Mouse (Mus musculus) E14TG2a.4 (cell line): ENCODE measurements around the gene Amdhd2.

Experiments used
- H3K27me3 ChIP-seq: 2 replicates; pipeline ENCODE4 v1.6.1; 2014; ENCODE audit warnings: low read length, control low read depth; ENCODE audit not compliant: insufficient read depth
- H3K36me3 ChIP-seq: 2 replicates; pipeline ENCODE4 v1.6.1; 2014; ENCODE audit warnings: low read length, control low read depth; ENCODE audit not compliant: insufficient read depth
- H3K4me1 ChIP-seq: replicated peaks from 2 replicates; pipeline ENCODE4 v1.6.1; 2014; ENCODE audit warnings: low read depth, low read length, control low read depth
- H3K4me3 ChIP-seq: replicated peaks from 2 replicates; pipeline ENCODE4 v1.5.1; 2014; ENCODE audit warnings: mild to moderate bottlenecking, low read length
- H3K9me3 ChIP-seq: 2 replicates; pipeline ENCODE4 v1.6.1; 2014; ENCODE audit warnings: low read length, control low read depth
- CTCF ChIP-seq: conservative IDR thresholded peaks from 2 replicates; pipeline ENCODE4 v1.5.1; 2014; ENCODE audit warnings: low read length
- NANOG ChIP-seq: IDR thresholded peaks from 2 replicates; pipeline ENCODE4 v1.6.1; 2014; ENCODE audit warnings: borderline replicate concordance, low read length, mixed read lengths
- POU5F1 ChIP-seq: IDR thresholded peaks from 2 replicates; pipeline ENCODE4 v1.6.1; 2014; ENCODE audit warnings: low read length, borderline replicate concordance

The Amdhd2 gene

DNA sequence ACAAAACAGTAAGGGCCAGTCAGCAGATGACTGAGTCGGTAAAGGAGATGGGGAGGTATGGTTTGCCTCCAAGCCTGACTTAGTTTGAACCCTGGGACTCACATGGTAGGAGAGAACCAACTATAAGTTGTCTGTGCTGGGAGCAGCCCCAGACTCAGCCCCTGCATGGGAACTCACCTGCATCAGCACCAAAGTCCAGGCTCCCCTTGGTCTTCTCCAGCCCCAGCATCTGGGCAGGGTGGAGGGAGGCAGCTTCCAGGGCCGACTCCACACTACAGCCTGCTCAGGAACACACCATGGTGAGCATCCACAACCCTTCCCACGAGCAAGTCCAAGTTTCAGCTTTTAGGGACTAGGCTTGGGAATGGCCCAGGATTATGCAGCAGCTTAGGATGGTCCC is 7.2 kb downstream of the Amdhd2 start:
- peaks cover 68% of the 10 kb centered on the region for H3K36me3 ChIP-seq
- no peaks in the 10 kb centered on the region for H3K27me3 ChIP-seq
- no peak for TF ChIP-seq NANOG
- TF ChIP-seq CTCF: no peak
- TF ChIP-seq POU5F1: no peak
- H3K4me1 ChIP-seq: peaks cover 61% of the 10 kb centered on the region
- no peaks in the 10 kb centered on the region for H3K9me3 ChIP-seq
- no peak overlapping the region for H3K4me3 ChIP-seq

DNA sequence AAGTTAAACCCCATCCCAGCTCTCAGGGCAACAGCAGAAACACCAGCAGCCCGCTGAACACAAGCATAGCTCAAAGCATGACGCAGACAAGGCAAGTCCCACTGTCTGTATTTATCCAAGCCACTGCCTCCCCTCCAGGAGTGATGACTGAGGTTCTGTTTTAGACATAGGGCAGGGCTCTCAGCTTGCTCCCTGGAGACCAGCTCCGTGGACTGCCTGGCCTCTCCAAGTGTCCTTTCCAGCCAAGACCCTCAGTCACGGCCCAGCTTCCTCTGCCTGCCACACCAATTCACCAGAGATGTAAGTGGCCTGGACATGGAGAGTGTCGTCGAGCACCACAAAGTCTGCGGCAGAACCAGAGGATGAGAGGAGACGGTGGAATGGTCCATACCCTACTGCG is 7.8 kb downstream of the Amdhd2 start:
- H3K9me3 ChIP-seq: no peaks in the 10 kb centered on the region
- H3K36me3 ChIP-seq: peaks cover 62% of the 10 kb centered on the region
- no peak overlapping the region for H3K4me3 ChIP-seq
- peaks cover 61% of the 10 kb centered on the region for H3K4me1 ChIP-seq
- H3K27me3 ChIP-seq: no peaks in the 10 kb centered on the region
- TF ChIP-seq NANOG: no peak
- TF ChIP-seq POU5F1: no peak

DNA sequence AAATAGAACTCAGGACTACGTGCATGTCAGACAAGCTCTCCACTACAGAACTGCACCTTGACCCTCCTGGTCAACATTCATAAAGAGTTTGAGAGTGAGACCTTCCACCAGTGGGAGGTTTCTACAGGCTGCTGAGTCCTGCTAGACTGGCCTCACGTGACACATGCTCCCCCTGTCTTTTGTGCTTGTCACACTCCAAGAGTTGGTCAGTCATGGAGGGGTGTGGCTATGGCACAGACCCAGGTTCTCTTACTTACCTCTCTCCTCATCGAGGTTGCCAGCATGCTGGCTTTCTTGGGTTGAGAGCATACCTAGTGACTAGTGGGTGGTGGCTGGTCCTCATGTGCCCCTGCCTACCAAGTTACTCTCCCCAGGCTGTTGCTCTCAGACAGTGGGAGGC is 9.1 kb downstream of the Amdhd2 start:
- H3K9me3 ChIP-seq: no peaks in the 10 kb centered on the region
- no peak overlapping the region for H3K4me3 ChIP-seq
- peaks cover 53% of the 10 kb centered on the region for H3K36me3 ChIP-seq
- no peaks in the 10 kb centered on the region for H3K27me3 ChIP-seq
- TF ChIP-seq CTCF (no peak), POU5F1 (no peak), NANOG (no peak)
- peaks cover 56% of the 10 kb centered on the region for H3K4me1 ChIP-seq

DNA sequence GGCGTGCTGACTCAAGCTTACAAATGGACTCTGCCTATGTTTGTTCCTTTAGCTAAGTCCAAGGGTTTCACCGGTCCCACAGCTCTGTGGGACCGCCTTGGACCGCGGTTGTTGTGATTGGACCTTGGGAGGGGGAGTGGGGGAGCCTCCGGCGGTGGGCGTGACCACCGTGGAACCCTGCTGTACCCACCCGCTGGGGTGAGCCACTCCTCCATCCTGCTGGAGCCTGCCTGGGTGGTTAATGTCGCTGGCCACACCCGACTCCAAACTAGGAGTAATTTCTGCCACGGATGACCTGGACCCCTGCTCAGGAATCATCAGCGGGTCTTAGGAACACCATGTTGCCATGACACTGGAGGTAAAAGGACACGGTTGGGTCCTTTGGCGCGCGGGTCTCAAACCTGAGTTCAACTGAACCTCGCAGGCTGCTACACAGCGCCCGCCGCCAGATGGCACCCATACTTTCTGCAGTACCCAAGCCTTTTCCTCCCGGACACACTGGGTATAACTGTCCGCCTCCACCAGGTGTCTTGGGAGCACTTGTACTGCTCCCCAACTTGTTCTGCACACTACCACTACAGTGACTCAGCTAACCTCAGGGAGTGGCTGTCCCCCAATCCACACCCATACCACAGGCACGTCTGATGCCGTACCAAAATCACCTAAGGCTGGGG is 11.5 kb downstream of the Amdhd2 start:
- Histone ChIP-seq H3K9me3 (no peaks in the 10 kb centered on the region), H3K27me3 (no peaks in the 10 kb centered on the region), H3K4me1 (peaks cover 40% of the 10 kb centered on the region), H3K4me3 (peak overlapping the region; percentile 75), H3K36me3 (peaks cover 36% of the 10 kb centered on the region)
- no peak for TF ChIP-seq POU5F1
- peak; percentile 66 for TF ChIP-seq CTCF

DNA sequence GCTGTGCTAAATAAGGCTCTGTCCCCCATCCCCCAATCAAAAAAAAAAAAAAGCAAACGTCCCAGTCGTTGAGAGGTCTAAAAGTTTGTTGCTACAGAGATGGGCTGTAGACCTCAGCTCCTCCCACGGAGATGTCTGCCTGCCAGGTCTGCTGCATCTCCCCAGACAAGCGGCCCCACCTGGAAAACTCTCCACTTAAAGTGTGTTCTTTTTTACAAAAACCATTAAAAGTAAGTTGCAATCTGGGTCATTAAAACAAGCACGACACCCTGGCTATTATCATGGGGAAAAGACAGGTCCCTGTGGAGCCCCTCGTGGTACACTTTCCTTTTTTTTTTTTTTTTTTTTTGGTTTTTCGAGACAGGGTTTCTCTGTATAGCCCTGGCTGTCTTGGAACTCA is 12.2 kb downstream of the Amdhd2 start:
- Histone ChIP-seq H3K36me3 (peaks cover 30% of the 10 kb centered on the region), H3K9me3 (no peaks in the 10 kb centered on the region), H3K4me1 (peaks cover 40% of the 10 kb centered on the region), H3K4me3 (peak overlapping the region; percentile 75), H3K27me3 (no peaks in the 10 kb centered on the region)
- TF ChIP-seq CTCF: no peak
- TF ChIP-seq POU5F1: no peak
- TF ChIP-seq NANOG: no peak

DNA sequence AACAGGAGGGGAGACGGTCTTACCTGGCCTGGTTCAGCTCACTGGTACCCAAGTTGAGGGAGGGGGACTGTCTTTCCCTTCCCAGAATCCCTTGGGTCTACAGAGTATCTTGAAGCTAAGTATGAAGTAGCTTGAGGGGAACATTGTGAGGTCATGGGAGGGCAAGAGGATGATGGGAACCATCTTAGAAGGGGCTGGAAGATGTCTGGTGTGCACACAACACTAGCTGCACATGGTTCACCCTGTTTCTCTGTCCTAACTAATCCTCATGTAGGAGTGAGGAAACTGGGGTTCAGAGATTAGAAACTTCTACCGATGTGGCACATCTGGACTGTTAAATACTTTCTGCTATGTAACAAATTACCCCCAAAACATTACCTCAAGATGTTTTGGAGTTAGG is 12.7 kb downstream of the Amdhd2 start, which contains the start of gene Pdpk1:
TSS of gene Pdpk1 (minus strand) at position 101 of the 400 bp plus-strand sequence.
- Histone ChIP-seq H3K4me3 (peak within 1 kb of the TSS; percentile 75), H3K9me3 (no peaks in the 10 kb centered on the region), H3K27me3 (no peaks in the 10 kb centered on the region), H3K4me1 (peaks cover 39% of the 10 kb centered on the region), H3K36me3 (peaks cover 24% of the 10 kb centered on the region)
- no peak for TF ChIP-seq NANOG
- TF ChIP-seq POU5F1: no peak
- no peak for TF ChIP-seq CTCF

DNA sequence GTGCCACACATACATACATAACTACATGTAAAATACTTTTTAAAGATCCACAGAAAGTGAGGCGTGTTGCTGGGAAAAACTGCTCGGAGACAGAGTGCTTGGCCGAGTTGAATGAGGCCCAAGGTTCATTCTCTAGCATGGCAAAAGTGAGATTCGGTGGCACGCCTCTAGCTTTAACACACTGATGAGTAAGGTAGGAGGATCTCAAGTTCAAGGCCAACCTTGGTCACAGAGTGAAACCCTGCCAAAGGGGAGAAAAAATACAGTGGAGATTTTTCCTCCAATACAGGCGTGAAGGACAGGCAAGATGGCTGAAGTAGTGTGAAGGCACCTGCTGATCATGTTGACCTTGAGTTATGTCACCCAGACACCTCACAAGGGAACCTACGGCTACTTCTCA is 14.1 kb downstream of the Amdhd2 start:
- TF ChIP-seq POU5F1 (no peak), NANOG (no peak), CTCF (no peak)
- no peak overlapping the region for H3K4me3 ChIP-seq
- H3K36me3 ChIP-seq: peaks cover 10% of the 10 kb centered on the region
- H3K27me3 ChIP-seq: no peaks in the 10 kb centered on the region
- peaks cover 30% of the 10 kb centered on the region for H3K4me1 ChIP-seq
- H3K9me3 ChIP-seq: no peaks in the 10 kb centered on the region

DNA sequence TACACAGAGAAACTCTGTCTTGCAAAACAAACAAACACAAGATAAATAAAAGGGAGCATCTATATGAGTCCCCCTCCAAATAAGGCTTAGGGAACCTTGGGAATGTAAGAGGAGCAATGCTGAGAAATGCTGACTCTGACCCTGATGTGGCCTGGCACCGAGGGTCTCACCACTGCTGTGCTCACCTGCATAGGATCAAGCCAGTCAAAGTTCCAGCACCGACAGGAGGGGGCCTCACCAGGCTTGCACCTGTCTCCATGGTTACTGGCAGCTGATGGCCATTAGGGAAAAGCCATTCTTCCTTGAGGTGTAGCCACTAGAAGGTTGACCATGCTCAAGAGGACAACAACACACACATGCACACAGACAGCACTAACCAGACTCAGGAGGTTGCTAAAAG is 20.7 kb downstream of the Amdhd2 start:
- Histone ChIP-seq H3K9me3 (no peaks in the 10 kb centered on the region), H3K4me1 (peaks cover 35% of the 10 kb centered on the region), H3K36me3 (peaks cover 12% of the 10 kb centered on the region), H3K4me3 (no peak overlapping the region), H3K27me3 (no peaks in the 10 kb centered on the region)
- no peak for TF ChIP-seq POU5F1
- TF ChIP-seq NANOG: no peak
- no peak for TF ChIP-seq CTCF

DNA sequence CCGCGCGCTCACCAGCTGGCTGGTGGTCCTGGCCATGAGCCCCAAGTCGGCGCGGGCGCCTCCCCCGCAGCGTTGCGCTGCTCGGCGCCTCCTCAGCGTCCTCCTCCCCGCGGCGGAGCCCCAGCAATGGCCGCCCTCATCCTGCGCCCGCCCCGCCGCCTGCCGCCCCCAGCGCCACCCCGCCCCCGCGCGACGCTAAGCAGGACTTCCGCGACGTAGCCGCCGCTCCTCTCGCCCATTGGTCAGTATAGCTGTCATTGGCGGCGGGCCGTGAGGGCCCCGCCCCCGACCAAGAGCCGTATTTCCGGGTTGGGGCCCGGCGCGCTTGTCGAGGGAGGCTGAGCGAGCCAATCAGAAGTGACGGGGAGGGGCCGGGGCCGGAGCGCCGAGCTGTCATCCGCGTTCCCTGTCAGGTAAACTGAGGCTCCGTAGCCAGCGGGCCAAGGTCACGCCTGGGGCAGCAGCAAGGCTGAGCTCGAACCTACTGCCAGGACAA is 22.1 kb downstream of the Amdhd2 start:
- TF ChIP-seq NANOG: no peak
- no peak for TF ChIP-seq POU5F1
- Histone ChIP-seq H3K27me3 (no peaks in the 10 kb centered on the region), H3K36me3 (peaks cover 19% of the 10 kb centered on the region), H3K4me1 (peaks cover 49% of the 10 kb centered on the region), H3K9me3 (no peaks in the 10 kb centered on the region), H3K4me3 (peak overlapping the region; percentile 93)
